ENCODE assay signal across 18 mouse cellular contexts in genomic region chr11:73108898-73109625, GRCm38 (mm10). TPM values are rescaled to one million over a fixed set of nuclear protein-coding genes. Genes with fewer than 3 reads are reported as not detected.
A peak's percentile ranks its signal among the peaks of the same experiment; 100 is the strongest.
DNase-seq lines count a peak whose midpoint lies in the region; ATAC-seq and TF ChIP-seq lines count a peak whose summit lies in the region.
"Had no signal": no experiment of that assay in that cellular context is flagged by ENCODE, and none has a peak within 500 bp of the region (broad histone marks: within the 10 kb centered on the region; RNA-seq: fewer than 3 reads in every experiment).

No protein-coding gene starts in this region.

- TF ChIP-seq POLR2A in kidney, adult 2 months (IDR thresholded peaks at IDR 0.05; ENCODE audit: low read depth, low read length) = no peak
- TF ChIP-seq POLR2A in thymus, adult 2 months (IDR thresholded peaks at IDR 0.05; ENCODE audit: control insufficient read depth, extremely low read depth, insufficient read depth, low read length, poor library complexity) = no peak

- TF ChIP-seq CTCF in kidney, adult 2 months (conservative IDR thresholded peaks at IDR 0.05; ENCODE audit: insufficient read depth, insufficient read length, low read depth, low read length) = no peak
- no peak for TF ChIP-seq CTCF in thymus, adult 2 months (IDR thresholded peaks at IDR 0.05; ENCODE audit: borderline replicate concordance, control insufficient read depth, extremely low read depth, insufficient read depth, low read length, poor library complexity)

- H3K36me3 ChIP-seq in kidney, adult 2 months (ENCODE audit: control insufficient read depth, insufficient read depth, low read length) = no peaks in the 10 kb centered on the region
- no peaks in the 10 kb centered on the region for H3K36me3 ChIP-seq in thymus, adult 2 months (ENCODE audit: control insufficient read depth, insufficient read depth, low read length)
- H3K36me3 ChIP-seq: forebrain, embryonic 12.5 days had no signal

- no peaks in the 10 kb centered on the region for H3K27me3 ChIP-seq in kidney, adult 2 months (replicated peaks; ENCODE audit: control insufficient read depth, insufficient read depth, low read length)
- no peaks in the 10 kb centered on the region for H3K27me3 ChIP-seq in thymus, adult 2 months (ENCODE audit: control insufficient read depth, insufficient read depth, low read length)
- H3K27me3 ChIP-seq: forebrain, embryonic 12.5 days had no signal

- no peak overlapping the region for H3K27ac ChIP-seq in kidney, adult 2 months (ENCODE audit: insufficient read depth, low read depth, low read length)
- peak overlapping the region; percentile 4; the same call in 1 of the 2 replicates for H3K27ac ChIP-seq in thymus, adult 2 months (ENCODE audit: control insufficient read depth, insufficient read depth, low read length)
- H3K27ac ChIP-seq: forebrain, embryonic 12.5 days; hindbrain, embryonic 14.5 days had no signal

- DNase-seq in CD4-positive, CD25-positive, alpha-beta regulatory T cell, adult 2 months (ENCODE audit: low read depth, low spot score) = peak; percentile 27
- DNase-seq in kidney, adult 2 months = peak; percentile 15
- no peak for DNase-seq in kidney, postnatal 4 days
- no peak for DNase-seq in thymus, adult 2 months
- DNase-seq in thymus, postnatal 36 days = no peak
- no peak for DNase-seq in ovary, postnatal 14 days (ENCODE audit: low spot score)
- DNase-seq: cerebellum, adult 18-20 months; gastrocnemius, postnatal 36 days; kidney, postnatal 36 days; left cerebral cortex, postnatal 4 days; lung, adult 18-20 months; lung, postnatal 4 days; midbrain, embryonic 14.5 days had no signal

- no peak overlapping the region for H3K4me3 ChIP-seq in kidney, adult 2 months (ENCODE audit: insufficient read depth, low read depth, low read length)
- H3K4me3 ChIP-seq in thymus, adult 2 months (ENCODE audit: control insufficient read depth, insufficient read depth, low read length) = no peak overlapping the region
- H3K4me3 ChIP-seq: forebrain, embryonic 12.5 days had no signal

- 71% methylated on average over 14 of the region's 14 CpGs for WGBS in kidney, adult 2 months
- 78% methylated on average over 14 of the region's 14 CpGs for WGBS in thymus, adult 2 months

- ATAC-seq in CD4-positive, CD25-positive, alpha-beta regulatory T cell, adult 4 months = no peak
- peak; percentile 33 for ATAC-seq in megakaryocyte progenitor cell, adult 5-6 weeks (replicated peaks; ENCODE audit: poor library complexity)
- ATAC-seq: intestine, embryonic 16.5 days had no signal

- no peaks in the 10 kb centered on the region for H3K4me1 ChIP-seq in kidney, adult 2 months (ENCODE audit: control insufficient read depth, insufficient read depth, low read length)
- peaks cover 25% of the 10 kb centered on the region for H3K4me1 ChIP-seq in thymus, adult 2 months (replicated peaks; ENCODE audit: control insufficient read depth, insufficient read depth, low read length)
- H3K4me1 ChIP-seq: forebrain, embryonic 12.5 days had no signal

RNA-seq across cellular contexts. Expression of gene Itgae, which starts 18.7 kb away (rescaled TPM):
- 100 to 1,000 TPM in 1 of 2 experiments, 10 to 100 TPM in 1; 63.9 to 126 TPM for polyA plus RNA-seq in CD4-positive, CD25-positive, alpha-beta regulatory T cell, adult 4 months (2017; shearing (Covaris generic))
- polyA plus RNA-seq in kidney, adult 2 months (2012; rRNA removed) = 0.60 and 1.0 TPM in 2 replicates
- polyA plus RNA-seq in thymus, adult 2 months (2012; rRNA removed) = 24.1 and 24.6 TPM in 2 replicates
- total RNA-seq in megakaryocyte progenitor cell, adult 5-6 weeks (2015) = 0.07 TPM in 1 of 2 replicates, not detected in the other
- 0.20 TPM in 1 of 2 replicates, not detected in the other for total RNA-seq in megakaryocyte progenitor cell, adult 5-6 weeks (2017)
- total RNA-seq: left cerebral cortex, postnatal 4 days had no signal

RNA-seq across cellular contexts. Expression of gene Haspin, which starts 29.0 kb away (rescaled TPM):
- 1 to 10 TPM; 6.6 to 8.2 TPM for polyA plus RNA-seq in CD4-positive, CD25-positive, alpha-beta regulatory T cell, adult 4 months (2017; shearing (Covaris generic))
- polyA plus RNA-seq in kidney, adult 2 months (2012; rRNA removed) = 0.90 and 1.3 TPM in 2 replicates
- 8.6 and 14.0 TPM in 2 replicates for polyA plus RNA-seq in thymus, adult 2 months (2012; rRNA removed)
- total RNA-seq in megakaryocyte progenitor cell, adult 5-6 weeks (2015) = 17.2 and 19.0 TPM in 2 replicates
- 17.7 and 24.1 TPM in 2 replicates for total RNA-seq in megakaryocyte progenitor cell, adult 5-6 weeks (2017)

RNA-seq across cellular contexts. Expression of gene P2rx5, which starts 51.2 kb away (rescaled TPM):
- under 1 TPM; 0.33 to 0.55 TPM for polyA plus RNA-seq in CD4-positive, CD25-positive, alpha-beta regulatory T cell, adult 4 months (2017; shearing (Covaris generic))
- 7.4 and 8.7 TPM in 2 replicates for polyA plus RNA-seq in kidney, adult 2 months (2012; rRNA removed)
- polyA plus RNA-seq in thymus, adult 2 months (2012; rRNA removed) = 1.9 and 2.0 TPM in 2 replicates
- total RNA-seq in megakaryocyte progenitor cell, adult 5-6 weeks (2015) = not detected in 2 replicates
- not detected in 2 replicates for total RNA-seq in megakaryocyte progenitor cell, adult 5-6 weeks (2017)
- polyA plus RNA-seq: intestine, embryonic 16.5 days; midbrain, embryonic 14.5 days had no signal

Comparison
In these comparisons a context has a peak if more than half of its experiments do, and no peak if none do; other contexts are left out.
1. DNase-seq: peak in CD4-positive, CD25-positive, alpha-beta regulatory T cell, adult 2 months (single experiment) and kidney, adult 2 months (single experiment); none in kidney, postnatal 4 days (0 of 2), thymus, adult 2 months (single experiment), thymus, postnatal 36 days (0 of 2) and ovary, postnatal 14 days (single experiment).
2. RNA of gene Itgae, which starts 18.7 kb away (polyA plus RNA-seq): 63.9 to 126 TPM in CD4-positive, CD25-positive, alpha-beta regulatory T cell, adult 4 months and 24.1 to 24.6 TPM in thymus, adult 2 months; 0.60 to 1.0 TPM in kidney, adult 2 months; every median in the first group is over 10 times any median in the second.